Mouse (Mus musculus) left cerebral cortex, adult 8-10 months (tissue): ENCODE measurements at regions not wholly inside any gene's neighbourhood (a gene's known extent, or its start where the extent isn't known, plus 50 kb on each side); places are given as distances from the start of the nearest gene placed in this dataset.

Source experiments
- DNase-seq, 2 experiments: peaks; one replicate each; pipeline ENCODE4 v3.0.0; 2022; ENCODE audit warnings: low spot score in 2 of 2

- no peak for DNase-seq
Observed at GRCm38 (mm10) chr6:107894296-107895090, 170.4 kb upstream of the Setmar start.

- DNase-seq = no peak
Observed at GRCm38 (mm10) chr6:107910576-107910975, 154.3 kb upstream of the Setmar start.

GRCm38 (mm10) chr6:107911387-107911786 is 153.5 kb upstream of the Setmar start:
- DNase-seq = peak in 1 of 2 experiments; percentile 16

- no peak for DNase-seq
Observed at GRCm38 (mm10) chr6:107923528-107924199, 141.2 kb upstream of the Setmar start.

GRCm38 (mm10) chr6:107924200-107924735 is 140.6 kb upstream of the Setmar start:
- no peak for DNase-seq

- DNase-seq = no peak
Observed at GRCm38 (mm10) chr6:107930439-107931173, 134.2 kb upstream of the Setmar start.

GRCm38 (mm10) chr6:107931174-107931557 is 133.7 kb upstream of the Setmar start:
- DNase-seq = no peak

- peak in 1 of 2 experiments; percentile 24 for DNase-seq
Observed at GRCm38 (mm10) chr6:107936075-107936635, 128.7 kb upstream of the Setmar start.

- no peak for DNase-seq
Observed at GRCm38 (mm10) chr6:107968694-107969093, 96.2 kb upstream of the Setmar start.

- DNase-seq = no peak
Observed at GRCm38 (mm10) chr6:107998921-107999690, 65.7 kb upstream of the Setmar start.

GRCm38 (mm10) chr6:108003231-108003630 is 61.6 kb upstream of the Setmar start:
- no peak for DNase-seq

- no peak for DNase-seq
Observed at GRCm38 (mm10) chr6:108008323-108008722, 56.5 kb upstream of the Setmar start.
